Mouse (Mus musculus) heart, postnatal 0 days (tissue): ENCODE results near the gene Gipc2. TPM values are rescaled to one million over a fixed set of nuclear protein-coding genes. Genes with fewer than 3 reads are reported as not detected.
"Not testable (repeated sequence)": the region's sequence is repeated elsewhere in the genome, so short reads cannot be mapped to it uniquely, and the experiment has no call there.

Experiments
- ATAC-seq: fragments of 200-750 bp; cut with Nextera tagmentation; 2 replicates; pipeline ENCODE4 v1.8.0; 2017; ENCODE audit warnings: low read depth, moderate number of reproducible peaks, moderate library complexity; ENCODE audit not compliant: insufficient read depth
- DNase-seq: peaks from one replicate; pipeline ENCODE4 v3.0.0-alpha.2; 2016; ENCODE audit warnings: low spot score
- H3K27ac ChIP-seq: fragments of 300-500 bp; sonication (generic); 2 replicates; pipeline ENCODE4 v1.5.1; 2014; ENCODE audit warnings: low read depth, mild to moderate bottlenecking
- H3K27me3 ChIP-seq: fragments of 300-500 bp; sonication (generic); 2 replicates; pipeline ENCODE4 v1.6.1; 2014; ENCODE audit warnings: low read length, mixed read lengths; ENCODE audit not compliant: control insufficient read depth, insufficient read depth
- H3K36me3 ChIP-seq: fragments of 300-500 bp; sonication (generic); replicated peaks from 2 replicates; pipeline ENCODE4 v1.6.1; 2014; ENCODE audit warnings: low read length, mixed read lengths; ENCODE audit not compliant: control insufficient read depth, insufficient read depth
- H3K4me1 ChIP-seq: fragments of 300-500 bp; sonication (generic); 2 replicates; pipeline ENCODE4 v1.6.1; 2014; ENCODE audit warnings: antibody characterized with exemption; ENCODE audit not compliant: control insufficient read depth, insufficient read depth
- H3K4me2 ChIP-seq: fragments of 300-500 bp; sonication (generic); 2 replicates; pipeline ENCODE4 v1.6.1; 2014; ENCODE audit warnings: low read depth, mild to moderate bottlenecking, low read length, moderate library complexity
- H3K4me3 ChIP-seq: fragments of 300-500 bp; sonication (generic); 2 replicates; pipeline ENCODE4 v1.5.1; 2014; ENCODE audit warnings: low read depth, low read length
- H3K9ac ChIP-seq: fragments of 300-500 bp; sonication (generic); replicated peaks from 2 replicates; pipeline ENCODE4 v1.6.1; 2014; ENCODE audit warnings: low read depth, low read length, mixed read lengths
- H3K9me3 ChIP-seq: fragments of 300-500 bp; sonication (generic); replicated peaks from 2 replicates; pipeline ENCODE4 v1.6.1; 2016; ENCODE audit warnings: low read length; ENCODE audit not compliant: control insufficient read depth
- CTCF ChIP-seq: IDR thresholded peaks from 2 replicates; pipeline ENCODE4 v1.5.1; 2016; ENCODE audit warnings: antibody characterized with exemption, control low read depth, low read depth
- EP300 ChIP-seq: IDR thresholded peaks from 2 replicates; pipeline ENCODE4 v1.6.1; 2016; ENCODE audit warnings: antibody characterized with exemption, low read depth
- WGBS: fragments of 180-500 bp; shearing (Covaris S2); extraction: QIAGEN DNeasy Blood & Tissue Kit; methylation state at CpG from one replicate; pipeline ENCODE4 v1.1.7; 2014; 5-methylcytosine and 5-hydroxymethylcytosine counted together
- polyA plus RNA-seq: library from polyadenylated mRNA; unstranded; fragments of >200 nt; fragmentation: Nextera tagmentation; extraction: Ambion mirVana; gene quantifications from 2 replicates; pipeline ENCODE4 v1.2.1, GENCODE M21; 2015
- total RNA-seq: library from RNA; depleted of rRNA; stranded (reverse); fragments of >200 nt; gene quantifications from 2 replicates; pipeline ENCODE4 v1.2.3, GENCODE M21; 2014; ENCODE audit warnings: low replicate concordance

Gene Gipc2
- total and polyA plus RNA-seq, 2 experiments from 2014 or later: 3.3 TPM; not detected in 1

DNA sequence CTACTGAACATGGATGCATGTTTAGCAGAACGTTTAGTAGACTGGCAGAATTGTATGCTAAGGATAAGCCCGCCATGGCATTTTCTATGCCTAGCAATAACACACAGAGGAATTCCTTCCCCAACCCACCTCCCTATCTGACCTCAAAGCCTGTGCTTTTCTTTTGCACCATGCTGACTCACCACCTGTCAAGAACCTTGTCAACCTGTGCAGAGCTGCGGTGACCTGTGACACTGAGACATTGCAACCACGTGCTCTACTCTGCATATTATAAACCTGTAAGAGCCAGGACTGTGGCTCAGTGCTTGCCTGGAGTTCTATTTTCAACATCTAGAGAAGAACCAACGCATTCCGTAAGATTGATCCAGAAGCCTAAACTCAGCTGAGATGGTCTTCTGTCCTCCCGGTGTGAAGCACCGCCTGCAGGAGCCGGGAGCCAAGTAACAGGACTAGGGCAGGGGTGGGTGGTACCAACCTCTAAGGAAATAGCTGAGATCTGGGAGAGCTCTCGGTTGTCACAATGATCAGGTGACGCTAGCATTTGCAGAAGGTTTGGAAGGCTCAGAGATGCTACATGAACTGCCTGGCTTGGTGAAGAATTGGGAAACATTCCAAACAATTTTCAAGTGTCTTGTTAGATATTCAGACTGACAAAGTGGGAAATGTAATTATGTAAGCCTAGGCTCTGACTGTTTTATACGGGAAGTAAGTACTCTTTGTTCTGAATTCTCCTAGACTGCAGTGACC, 18.8 kb downstream of the Gipc2 start:
- no peak overlapping the region for H3K4me2 ChIP-seq
- 32% methylated on average over 12 of the region's 12 CpGs for WGBS
- H3K27ac ChIP-seq: peak overlapping the region; percentile 5
- ATAC-seq (no peak; the same call in 1 of the 2 replicates), DNase-seq (no peak)
- H3K4me3 ChIP-seq: no peak overlapping the region
- H3K36me3 ChIP-seq: no peaks in the 10 kb centered on the region
- H3K9me3 ChIP-seq: no peaks in the 10 kb centered on the region
- TF ChIP-seq CTCF: no peak
- no peak for TF ChIP-seq EP300
- H3K4me1 ChIP-seq: peaks cover 54% of the 10 kb centered on the region
- no peaks in the 10 kb centered on the region for H3K27me3 ChIP-seq
- H3K9ac ChIP-seq: no peak overlapping the region

DNA sequence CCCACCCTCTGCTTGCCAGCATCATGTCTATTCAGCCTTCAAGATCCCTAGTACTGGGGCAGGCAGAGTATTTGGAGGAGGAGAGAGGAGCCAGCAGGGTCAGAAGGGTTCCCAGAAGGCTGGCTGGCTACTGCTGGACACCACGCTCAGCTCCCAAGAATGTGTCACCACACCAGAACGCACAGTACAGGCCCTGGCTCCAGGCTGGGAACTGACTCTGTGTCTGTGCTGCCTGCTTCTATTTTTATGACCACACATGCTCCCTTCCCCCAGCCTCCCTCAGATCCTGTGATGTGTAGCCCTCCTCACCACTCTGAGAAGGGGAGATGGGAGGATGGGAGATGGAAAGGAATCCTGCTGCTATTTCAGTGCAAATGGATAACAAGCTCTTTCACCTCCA, 20.8 kb downstream of the Gipc2 start:
- Histone ChIP-seq H3K27ac (peak overlapping the region; percentile 92), H3K27me3 (no peaks in the 10 kb centered on the region), H3K9me3 (no peaks in the 10 kb centered on the region), H3K4me2 (no peak overlapping the region), H3K36me3 (no peaks in the 10 kb centered on the region), H3K4me1 (peaks cover 58% of the 10 kb centered on the region), H3K4me3 (no peak overlapping the region), H3K9ac (no peak overlapping the region)
- WGBS: 4% methylated on average over 2 of the region's 2 CpGs
- DNase-seq: peak; percentile 95
- peak; percentile 96 for ATAC-seq
- no peak for TF ChIP-seq CTCF
- TF ChIP-seq EP300: peak; percentile 88

DNA sequence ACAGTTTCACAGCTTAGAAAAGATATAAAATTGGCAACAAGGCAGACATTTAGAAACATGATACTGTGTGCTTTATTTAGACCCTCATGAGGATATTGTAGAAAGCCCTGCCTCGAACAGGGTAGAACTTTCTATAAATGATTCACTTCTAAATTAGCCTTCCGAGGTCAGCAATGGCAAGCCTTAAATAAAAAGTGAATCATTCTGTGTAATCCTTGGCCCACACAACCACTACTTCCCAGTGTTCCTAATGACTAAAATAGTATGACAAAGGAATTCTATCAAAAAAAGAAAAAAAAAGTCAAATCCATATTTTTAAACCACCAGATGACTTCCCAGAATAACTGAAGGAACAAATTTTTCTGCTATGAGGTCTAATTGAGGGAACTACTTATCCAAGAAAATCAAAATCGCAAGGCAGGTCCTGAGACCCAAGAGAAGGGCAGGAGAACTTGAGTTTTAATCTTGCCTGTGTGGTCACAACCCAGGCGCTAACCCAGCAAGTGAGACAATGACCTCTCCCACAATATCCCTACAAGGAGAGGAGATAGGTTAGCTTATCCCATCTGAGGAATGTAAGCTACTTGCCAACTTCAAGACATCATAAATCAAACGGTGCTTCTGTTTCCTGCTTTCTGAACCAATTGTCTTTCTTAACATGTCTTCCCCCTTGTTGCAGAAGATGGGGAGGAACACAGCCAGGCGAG, 22.9 kb downstream of the Gipc2 start:
- H3K27me3 ChIP-seq: no peaks in the 10 kb centered on the region
- peak overlapping the region; percentile 92 for H3K27ac ChIP-seq
- no peak overlapping the region for H3K4me2 ChIP-seq
- no peaks in the 10 kb centered on the region for H3K36me3 ChIP-seq
- H3K4me3 ChIP-seq: no peak overlapping the region
- H3K9me3 ChIP-seq: no peaks in the 10 kb centered on the region
- TF ChIP-seq CTCF (no peak), EP300 (no peak)
- peaks cover 46% of the 10 kb centered on the region for H3K4me1 ChIP-seq
- H3K9ac ChIP-seq: no peak overlapping the region
- WGBS: 24% methylated on average over 6 of the region's 6 CpGs
- DNase-seq (peak; percentile 83), ATAC-seq (peak; percentile 52)

DNA sequence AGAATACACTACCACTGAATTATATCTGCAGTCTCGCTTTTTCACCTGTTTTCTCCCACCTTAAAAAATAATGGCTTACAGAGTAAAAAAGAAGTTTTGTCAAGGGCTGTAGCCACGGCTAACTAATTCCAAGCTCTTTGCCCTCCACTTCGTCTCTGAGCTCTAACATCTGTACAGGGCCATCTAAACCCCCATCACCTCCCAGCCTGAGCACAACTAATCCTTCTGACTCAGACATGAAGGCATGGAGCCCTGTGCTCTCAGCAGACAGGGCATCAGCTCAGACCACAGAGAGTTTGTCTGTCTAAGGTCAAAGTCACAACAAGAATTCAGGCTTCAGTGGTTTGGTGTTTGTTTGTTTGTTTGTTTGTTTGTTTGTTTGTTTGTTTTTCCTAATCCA, 23.9 kb downstream of the Gipc2 start:
- no peak overlapping the region for H3K4me3 ChIP-seq
- 65% methylated on average over 3 of the region's 3 CpGs for WGBS
- peaks cover 37% of the 10 kb centered on the region for H3K4me1 ChIP-seq
- TF ChIP-seq EP300 (no peak), CTCF (no peak)
- H3K9ac ChIP-seq: no peak overlapping the region; the same call in 1 of the 2 replicates
- DNase-seq (no peak), ATAC-seq (no peak)
- H3K27me3 ChIP-seq: no peaks in the 10 kb centered on the region
- H3K27ac ChIP-seq: peak overlapping the region; percentile 71; the same call in 1 of the 2 replicates
- no peaks in the 10 kb centered on the region for H3K9me3 ChIP-seq
- H3K36me3 ChIP-seq: no peaks in the 10 kb centered on the region
- no peak overlapping the region for H3K4me2 ChIP-seq

DNA sequence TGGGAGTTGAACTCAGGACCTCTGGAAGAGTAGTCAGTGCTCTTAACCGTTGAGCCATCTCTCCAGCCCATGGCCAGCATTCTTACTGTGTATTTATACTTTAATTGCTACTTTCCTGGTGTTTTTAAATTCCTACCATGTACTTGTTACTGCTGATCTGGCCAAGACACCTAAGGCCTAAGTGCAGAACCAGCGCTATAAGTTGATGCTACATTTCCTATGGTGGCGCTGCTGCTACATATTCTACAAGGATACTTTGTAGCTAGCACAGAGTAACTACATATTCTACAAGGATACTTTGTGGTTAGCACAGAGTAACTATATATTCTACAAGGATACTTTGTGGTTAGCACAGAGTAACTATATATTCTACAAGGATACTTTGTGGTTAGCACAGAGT, 26.7 kb downstream of the Gipc2 start:
- ATAC-seq, H3K9me3 ChIP-seq, H3K27me3 ChIP-seq, H3K9ac ChIP-seq, DNase-seq, H3K4me2 ChIP-seq, H3K36me3 ChIP-seq, H3K27ac ChIP-seq, H3K4me3 ChIP-seq: not testable (repeated sequence)
- H3K4me1 ChIP-seq: peaks cover 21% of the 10 kb centered on the region
- 90% methylated on average over 3 of the region's 3 CpGs for WGBS

DNA sequence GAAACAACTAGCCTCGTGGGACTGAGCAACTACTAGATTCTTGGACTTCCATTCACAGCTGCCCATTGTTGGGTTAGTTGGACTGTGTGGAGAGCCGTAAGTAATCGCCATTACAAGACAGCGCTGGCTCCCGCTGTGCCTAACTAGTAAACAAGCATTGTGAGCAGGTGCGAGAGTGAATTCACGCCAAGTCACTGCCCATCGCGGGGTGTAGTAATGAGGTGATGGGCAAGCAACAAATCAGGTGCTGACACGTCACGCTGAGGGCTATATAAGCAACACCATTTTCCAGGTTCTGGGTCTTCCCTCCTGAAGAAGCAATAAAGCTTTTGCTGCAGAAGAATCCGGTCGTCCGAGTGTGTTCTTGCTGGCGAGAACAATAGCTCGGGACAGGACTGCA, 29.9 kb downstream of the Gipc2 start:
- H3K9me3 ChIP-seq, H3K4me3 ChIP-seq, H3K27ac ChIP-seq, H3K9ac ChIP-seq, ATAC-seq, DNase-seq, H3K27me3 ChIP-seq, H3K4me2 ChIP-seq, H3K36me3 ChIP-seq: not testable (repeated sequence)
- WGBS: 87% methylated on average over 16 of the region's 16 CpGs
- peaks cover 11% of the 10 kb centered on the region; the same call in 1 of the 2 replicates for H3K4me1 ChIP-seq
